Mouse (Mus musculus): ENCODE results near the gene Aatk.

The Aatk gene

DNA sequence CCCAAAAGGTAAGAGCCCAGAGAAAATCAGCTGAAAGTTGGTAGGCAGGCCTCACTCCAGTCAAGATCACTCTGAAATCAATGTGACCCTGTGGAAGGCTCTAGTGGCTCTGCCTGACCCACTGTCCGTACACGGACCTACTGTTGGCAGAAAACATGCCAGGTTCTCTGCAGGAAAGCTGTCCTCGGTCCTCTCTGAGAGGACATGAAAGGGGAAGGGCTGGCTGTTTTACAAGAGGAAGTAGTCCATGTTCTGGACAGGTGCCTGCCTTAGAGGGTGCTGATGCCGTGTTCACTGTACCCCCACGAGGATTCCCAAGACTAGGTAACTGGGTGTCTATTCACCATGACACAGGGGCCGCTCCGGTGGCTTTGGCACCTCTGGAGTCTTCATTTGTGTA, 59.1 kb downstream of the Aatk start:
- DNase-seq = no peak

- no peak for DNase-seq
Observed at GRCm38 (mm10) chr11:119986751-119987425, 60.1 kb downstream of the Aatk start.

- peak; percentile 44 to 49 for DNase-seq
Observed at GRCm38 (mm10) chr11:119983151-119983550, 63.8 kb downstream of the Aatk start.

- no peak for DNase-seq
Observed at GRCm38 (mm10) chr11:119982236-119982635, 64.7 kb downstream of the Aatk start.

DNA sequence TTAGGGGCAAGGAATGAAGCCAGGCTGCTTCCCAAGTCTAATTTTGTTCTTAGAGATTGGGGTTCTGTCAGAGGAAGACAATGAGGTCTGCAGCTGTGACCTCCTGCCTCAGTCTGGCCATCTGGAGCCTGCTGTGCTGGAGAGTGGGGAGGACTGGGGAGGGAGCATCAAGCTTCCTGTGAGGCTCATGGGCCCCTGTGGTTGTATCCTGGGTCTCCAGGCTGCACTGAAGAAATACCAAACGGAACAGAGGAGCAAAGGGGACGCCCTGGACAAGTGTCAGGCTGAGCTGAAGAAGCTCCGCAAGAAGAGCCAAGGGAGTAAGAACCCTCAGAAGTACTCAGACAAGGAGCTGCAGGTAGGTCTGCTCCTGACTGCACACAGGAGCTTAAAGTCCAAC, 65.2 kb downstream of the Aatk start:
- no peak for DNase-seq

- no peak for DNase-seq
Observed at GRCm38 (mm10) chr11:119979596-119980385, 67.2 kb downstream of the Aatk start.

- no peak for DNase-seq
Observed at GRCm38 (mm10) chr11:119978701-119979100, 68.3 kb downstream of the Aatk start.

DNA sequence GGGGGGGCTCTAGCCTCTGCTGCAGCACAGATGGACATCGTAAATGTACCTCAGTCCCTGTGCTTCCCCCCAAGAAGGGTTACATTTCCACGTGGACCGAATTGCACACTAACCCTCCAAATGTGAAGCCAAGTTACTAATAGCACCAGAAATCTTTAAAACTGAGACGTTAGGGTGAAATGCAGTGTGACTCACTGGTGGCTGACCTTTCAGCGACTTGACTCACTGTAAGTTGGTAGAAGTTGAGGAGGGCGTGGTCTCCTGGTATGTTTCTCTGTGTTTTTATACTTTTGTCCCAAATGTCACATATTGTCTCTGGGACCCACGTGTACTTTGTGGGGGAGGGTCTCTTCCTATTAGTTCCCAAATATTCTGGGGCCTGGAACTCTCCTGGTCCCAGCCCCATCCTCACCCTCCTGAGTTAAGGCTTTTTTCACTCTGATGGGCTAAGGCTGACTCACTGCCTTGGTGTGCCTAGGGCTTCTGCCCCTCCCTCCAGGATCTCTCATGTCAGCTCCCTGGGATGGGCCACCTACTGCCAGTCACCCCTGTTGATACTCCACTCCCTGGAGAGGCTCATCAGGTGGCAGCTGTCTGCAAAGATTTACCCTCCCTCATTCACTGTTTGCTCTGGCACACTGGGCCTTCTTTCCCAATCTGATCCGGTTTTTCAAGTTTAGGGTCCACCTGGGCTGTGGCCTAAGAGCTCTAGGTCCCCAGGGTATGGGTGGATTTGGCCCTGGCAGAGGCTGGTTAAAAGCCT, 71.0 kb downstream of the Aatk start:
- DNase-seq = no peak

GRCm38 (mm10) chr11:119973789-119974188, 73.2 kb downstream of the Aatk start:
- no peak for DNase-seq

DNA sequence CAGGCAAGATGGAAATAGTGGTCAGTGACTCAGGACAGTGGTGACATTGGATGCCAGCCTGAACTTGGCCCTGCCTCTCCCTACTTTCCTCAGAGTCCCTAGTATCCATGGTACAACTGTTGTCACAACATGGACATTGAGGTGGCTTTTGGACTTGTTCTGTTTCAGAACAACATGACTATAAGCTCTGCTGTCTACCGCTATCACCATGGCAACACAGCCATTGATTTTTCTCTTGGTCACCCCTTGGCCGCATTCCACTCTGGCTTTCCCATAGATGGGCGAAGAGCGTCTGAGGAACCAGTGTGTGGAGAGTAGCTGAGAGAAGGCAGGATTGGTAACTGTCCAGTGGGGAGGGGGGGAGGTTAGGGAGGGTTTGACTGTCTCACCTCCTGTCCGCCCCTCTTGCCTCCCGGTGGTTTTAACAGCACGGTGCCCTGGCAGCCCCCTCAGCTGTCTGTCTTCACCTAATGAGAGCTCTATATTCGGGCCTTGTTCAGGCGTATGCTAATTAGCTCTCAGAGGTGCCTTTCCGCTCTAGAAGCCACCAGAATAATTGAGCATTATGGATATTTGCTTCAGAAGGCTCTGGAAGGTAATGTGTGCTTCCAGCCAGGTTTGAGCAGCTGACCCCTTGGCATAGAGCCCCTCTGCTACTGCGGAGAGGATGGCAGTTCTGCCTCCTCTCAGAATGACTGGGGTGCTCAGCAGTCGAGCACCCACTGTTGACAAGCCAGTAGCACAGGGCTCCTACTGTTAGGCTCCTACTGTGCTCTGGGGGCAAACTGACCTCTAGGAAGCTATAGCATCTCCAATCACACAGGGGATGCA, 76.7 kb downstream of the Aatk start:
- no peak for DNase-seq

GRCm38 (mm10) chr11:119967892-119968291, 79.1 kb downstream of the Aatk start:
- DNase-seq = no peak

GRCm38 (mm10) chr11:119967401-119967800, 79.6 kb downstream of the Aatk start:
- no peak for DNase-seq

GRCm38 (mm10) chr11:119966294-119966693, 80.7 kb downstream of the Aatk start:
- DNase-seq = no peak

DNA sequence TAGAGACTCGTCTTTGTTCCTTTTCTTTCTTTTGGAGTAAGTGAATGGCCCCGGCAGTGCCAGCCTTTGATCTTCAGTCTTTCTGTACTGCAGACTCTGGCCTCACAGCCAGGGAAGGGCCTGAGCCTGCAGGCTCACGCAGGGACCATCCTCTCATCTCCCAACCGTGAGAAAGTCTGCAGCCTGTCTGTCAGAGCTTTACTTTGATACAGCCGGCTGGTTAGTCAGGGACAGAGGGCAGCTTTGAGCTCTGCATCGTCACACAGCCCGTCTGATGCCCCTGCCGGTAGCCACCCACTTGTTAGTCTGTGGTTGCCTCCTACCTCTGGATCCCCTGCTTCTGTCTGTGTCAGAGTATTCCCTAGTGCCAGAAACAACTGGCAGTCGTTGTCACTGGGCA, 81.9 kb downstream of the Aatk start:
- no peak for DNase-seq

GRCm38 (mm10) chr11:119961511-119961910, 85.5 kb downstream of the Aatk start:
- no peak for DNase-seq

DNA sequence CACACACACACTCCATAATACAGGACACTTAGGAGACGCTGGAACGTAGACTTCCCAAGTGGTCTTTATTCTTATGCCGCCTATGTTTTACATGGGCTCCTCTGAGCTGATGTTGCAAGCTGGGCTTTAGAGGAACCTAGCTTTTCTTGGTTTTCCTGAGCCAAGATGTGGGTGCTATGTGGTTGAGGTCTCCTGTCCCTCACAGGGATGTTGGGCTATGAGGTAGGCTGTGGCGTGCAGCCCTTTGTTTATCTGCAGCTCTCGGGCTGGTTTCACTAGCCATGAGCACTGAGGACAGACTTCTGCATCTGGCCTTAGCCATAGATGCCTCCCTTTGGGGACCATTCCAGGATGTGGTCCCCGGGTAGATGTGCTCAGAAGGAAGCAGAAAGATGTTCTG, 86.3 kb downstream of the Aatk start:
- DNase-seq = no peak

- DNase-seq = no peak
Observed at GRCm38 (mm10) chr11:119959714-119960113, 87.3 kb downstream of the Aatk start.

- no peak for DNase-seq
Observed at GRCm38 (mm10) chr11:119958856-119959255, 88.1 kb downstream of the Aatk start.
